Mouse (Mus musculus) bone marrow macrophage, adult 2 months (primary cell): Measurements from ENCODE around the gene Asb3. TPM values are rescaled to one million over a fixed set of nuclear protein-coding genes. Genes with fewer than 3 reads are reported as not detected.

Source experiments
- H3K27ac ChIP-seq: 2 replicates; pipeline ENCODE4 v1.5.1; 2012; ENCODE audit warnings: low read depth, low read length; ENCODE audit not compliant: insufficient read depth
- H3K4me1 ChIP-seq: 2 replicates; pipeline ENCODE4 v1.6.1; 2012; ENCODE audit warnings: low read length; ENCODE audit not compliant: control insufficient read depth, insufficient read depth
- H3K4me3 ChIP-seq: 2 replicates; pipeline ENCODE4 v1.5.1; 2012; ENCODE audit warnings: mild to moderate bottlenecking, low read length, moderate library complexity; ENCODE audit not compliant: insufficient read depth
- CTCF ChIP-seq: IDR thresholded peaks from 2 replicates; pipeline ENCODE4 v1.5.1; 2012; ENCODE audit warnings: low read depth, mild to moderate bottlenecking, low read length, moderate library complexity
- POLR2A ChIP-seq: IDR thresholded peaks from 2 replicates; pipeline ENCODE4 v1.6.1; 2012; ENCODE audit warnings: mild to moderate bottlenecking, low read depth, low read length, borderline replicate concordance
- polyA plus RNA-seq: library from polyadenylated mRNA; stranded (reverse); fragments of >200 nt; gene quantifications from 2 replicates; pipeline ENCODE4 v1.2.4, GENCODE M21; 2012; ENCODE audit not compliant: missing spikeins, insufficient read depth, insufficient read length

Asb3 gene
- polyA plus RNA-seq: 15.1 and 17.9 TPM in 2 replicates

- TF ChIP-seq CTCF: no peak
- TF ChIP-seq POLR2A: no peak
- Histone ChIP-seq H3K4me3 (peak within 1 kb of the TSS; percentile 28; the same call in 1 of the 2 replicates), H3K27ac (no peak within 1 kb of the TSS), H3K4me1 (0 out of 2 replicates have a peak, but pooled peaks cover 2% of the 10 kb centered on the region)
These were observed at the start of gene Asb3, which contains the start of gene Gpr75 for GRCm38 (mm10) chr11:30885171-30885871. Gene Asb3, plus strand, starts transcription at chr11:30885416. Gene Gpr75, plus strand, starts transcription at chr11:30885358.

GRCm38 (mm10) chr11:30838793-30839192 lies 46.4 kb upstream of the Asb3 start:
- no peaks in the 10 kb centered on the region for H3K4me1 ChIP-seq
- no peak overlapping the region for H3K27ac ChIP-seq
- no peak overlapping the region for H3K4me3 ChIP-seq
- TF ChIP-seq POLR2A (no peak), CTCF (no peak)

- no peak overlapping the region for H3K27ac ChIP-seq
- TF ChIP-seq POLR2A: no peak
- no peak for TF ChIP-seq CTCF
- H3K4me3 ChIP-seq: no peak overlapping the region
- H3K4me1 ChIP-seq: no peaks in the 10 kb centered on the region
These were observed 40.9 kb upstream of the Asb3 start for GRCm38 (mm10) chr11:30844355-30844754.

GRCm38 (mm10) chr11:30872425-30872824 lies 12.8 kb upstream of the Asb3 start:
- TF ChIP-seq POLR2A (no peak), CTCF (no peak)
- no peak overlapping the region for H3K27ac ChIP-seq
- 0 out of 2 replicates have a peak, but pooled peaks cover 2% of the 10 kb centered on the region for H3K4me1 ChIP-seq
- H3K4me3 ChIP-seq: no peak overlapping the region

- TF ChIP-seq CTCF (no peak), POLR2A (no peak)
- no peak overlapping the region for H3K4me3 ChIP-seq
- H3K4me1 ChIP-seq: 0 out of 2 replicates have a peak, but pooled peaks cover 2% of the 10 kb centered on the region
- H3K27ac ChIP-seq: no peak overlapping the region
These were observed 2.9 kb downstream of the Asb3 start for GRCm38 (mm10) chr11:30888153-30888552.

- H3K27ac ChIP-seq: no peak overlapping the region
- H3K4me1 ChIP-seq: peaks cover 14% of the 10 kb centered on the region
- no peak overlapping the region for H3K4me3 ChIP-seq
- no peak for TF ChIP-seq CTCF
- no peak for TF ChIP-seq POLR2A
These were observed 11.0 kb downstream of the Asb3 start for GRCm38 (mm10) chr11:30896201-30896600.

- TF ChIP-seq POLR2A (no peak), CTCF (no peak)
- H3K4me1 ChIP-seq: peaks cover 14% of the 10 kb centered on the region
- H3K4me3 ChIP-seq: no peak overlapping the region
- no peak overlapping the region for H3K27ac ChIP-seq
These were observed 14.1 kb downstream of the Asb3 start for GRCm38 (mm10) chr11:30899312-30899711.

GRCm38 (mm10) chr11:30912311-30912710 lies 27.1 kb downstream of the Asb3 start:
- Histone ChIP-seq H3K27ac (no peak overlapping the region), H3K4me1 (no peaks in the 10 kb centered on the region), H3K4me3 (no peak overlapping the region)
- TF ChIP-seq POLR2A (no peak), CTCF (no peak)

GRCm38 (mm10) chr11:30920641-30921040 lies 35.4 kb downstream of the Asb3 start:
- no peak overlapping the region for H3K4me3 ChIP-seq
- no peak overlapping the region for H3K27ac ChIP-seq
- TF ChIP-seq CTCF: no peak
- TF ChIP-seq POLR2A: no peak
- no peaks in the 10 kb centered on the region for H3K4me1 ChIP-seq

- Histone ChIP-seq H3K4me3 (no peak overlapping the region), H3K27ac (no peak overlapping the region), H3K4me1 (no peaks in the 10 kb centered on the region)
- no peak for TF ChIP-seq POLR2A
- TF ChIP-seq CTCF: no peak
These were observed 38.1 kb downstream of the Asb3 start for GRCm38 (mm10) chr11:30923283-30923682.
